8 mouse cellular contexts compared by ENCODE assay signal in genomic region chr8:124793172-124793651, GRCm38 (mm10). TPM values are rescaled to one million over a fixed set of nuclear protein-coding genes. Genes with fewer than 3 reads are reported as not detected.
A peak's percentile ranks its signal among the peaks of the same experiment; 100 is the strongest.
DNase-seq lines count a peak whose midpoint lies in the region; ATAC-seq lines count a peak whose summit lies in the region.

No protein-coding gene starts in this region.

- H3K9ac ChIP-seq in lung, embryonic 16.5 days (ENCODE audit: low read length): peak overlapping the region; percentile 49; the same call in 1 of the 2 replicates

- peak overlapping the region; percentile 100 for H3K4me2 ChIP-seq in lung, embryonic 16.5 days (ENCODE audit: low read depth, low read length)

- peaks cover 96% of the 10 kb centered on the region for H3K27me3 ChIP-seq in hindbrain, embryonic 10.5 days (ENCODE audit: insufficient read depth, poor library complexity, severe bottlenecking)
- H3K27me3 ChIP-seq in lung, embryonic 16.5 days (ENCODE audit: control insufficient read depth, insufficient read depth, low read depth, low read length): peaks cover 50% of the 10 kb centered on the region

- under 1% methylated on average over 51 of the region's 51 CpGs for WGBS in hindbrain, embryonic 10.5 days
- WGBS in lung, embryonic 16.5 days: under 1% methylated on average over 28 of the region's 51 CpGs

- DNase-seq in MN1 (ENCODE audit: low spot score): peak; percentile 96
- peak; percentile 79 for DNase-seq in cerebellum, adult 9-10 months
- peak; percentile 73 to 81 for DNase-seq in frontal cortex, postnatal 10 days (ENCODE audit: low spot score in 2 of 2)
- DNase-seq in hindbrain, embryonic 10.5 days (ENCODE audit: low spot score): peak; percentile 90
- DNase-seq in layer of hippocampus, adult 8-10 months (ENCODE audit: low spot score in 2 of 2): peak; percentile 35 to 66
- DNase-seq in ovary, postnatal 10 days (ENCODE audit: low spot score): peak; percentile 96
- DNase-seq in thymus, postnatal 0 days (ENCODE audit: low spot score): peak; percentile 76

- peak overlapping the region; percentile 85 for H3K27ac ChIP-seq in hindbrain, embryonic 10.5 days
- H3K27ac ChIP-seq in lung, embryonic 16.5 days (ENCODE audit: low read length): no peak overlapping the region; the same call in 1 of the 2 replicates

- peaks cover 38% of the 10 kb centered on the region for H3K4me1 ChIP-seq in hindbrain, embryonic 10.5 days (replicated peaks)
- peaks cover 28% of the 10 kb centered on the region for H3K4me1 ChIP-seq in lung, embryonic 16.5 days (replicated peaks; ENCODE audit: control insufficient read depth, insufficient read depth, low read length)

- no peaks in the 10 kb centered on the region for H3K9me3 ChIP-seq in hindbrain, embryonic 10.5 days
- H3K9me3 ChIP-seq in lung, embryonic 16.5 days (ENCODE audit: control insufficient read depth, low read length): no peaks in the 10 kb centered on the region

- no peaks in the 10 kb centered on the region for H3K36me3 ChIP-seq in hindbrain, embryonic 10.5 days
- H3K36me3 ChIP-seq in lung, embryonic 16.5 days (ENCODE audit: control insufficient read depth, insufficient read depth, low read length): no peaks in the 10 kb centered on the region

- ATAC-seq in lung, embryonic 16.5 days (ENCODE audit: low read depth): peak; percentile 92

- peak overlapping the region; percentile 67 for H3K4me3 ChIP-seq in hindbrain, embryonic 10.5 days
- H3K4me3 ChIP-seq in lung, embryonic 16.5 days (ENCODE audit: low read length): peak overlapping the region; percentile 63

RNA-seq across cellular contexts. Expression of gene Trim67, which starts 0.3 kb away (rescaled TPM):
- 0.81 and 3.3 TPM in 2 replicates for polyA plus RNA-seq in hindbrain, embryonic 10.5 days (2016; fragmentation: Nextera tagmentation; extraction: Ambion mirVana)
- 1 to 10 TPM; 1.9 to 2.3 (median 2.1) TPM for total RNA-seq in layer of hippocampus, adult 8-10 months (2022)
- polyA plus RNA-seq in lung, embryonic 16.5 days (2015; fragmentation: Nextera tagmentation; extraction: Ambion mirVana): 0.84 and 0.92 TPM in 2 replicates
- not detected in 2 replicates for polyA plus RNA-seq in thymus, postnatal 0 days (2015; fragmentation: Nextera tagmentation; extraction: Ambion mirVana)

RNA-seq across cellular contexts. Expression of gene Fam89a, which starts 41.6 kb away (rescaled TPM):
- 4.3 and 6.7 TPM in 2 replicates for polyA plus RNA-seq in hindbrain, embryonic 10.5 days (2016; fragmentation: Nextera tagmentation; extraction: Ambion mirVana)
- 1 to 10 TPM in 1 of 4 experiments, under 1 TPM in 3; 0.56 to 1.2 (median 0.73) TPM for total RNA-seq in layer of hippocampus, adult 8-10 months (2022)
- polyA plus RNA-seq in lung, embryonic 16.5 days (2015; fragmentation: Nextera tagmentation; extraction: Ambion mirVana): 7.6 and 8.7 TPM in 2 replicates
- polyA plus RNA-seq in thymus, postnatal 0 days (2015; fragmentation: Nextera tagmentation; extraction: Ambion mirVana): 6.1 and 7.7 TPM in 2 replicates
